In genomic region chr9:114562919-114563751, GRCm38 (mm10) we compare ENCODE assay signal across 8 mouse cellular contexts. TPM values are rescaled to one million over a fixed set of nuclear protein-coding genes. Genes with fewer than 3 reads are reported as not detected.
DNase-seq lines count a peak whose midpoint lies in the region; ATAC-seq and TF ChIP-seq lines count a peak whose summit lies in the region.

No protein-coding gene starts in this region.

- H3K4me3 ChIP-seq in heart, embryonic 13.5 days, result peak overlapping the region; percentile 66
- H3K4me3 ChIP-seq in ES-Bruce4 (ENCODE audit: low read depth, low read length), result peak overlapping the region; percentile 95
- H3K4me3 ChIP-seq in embryonic facial prominence, embryonic 15.5 days (replicated peaks), result peak overlapping the region; percentile 52
- H3K4me3 ChIP-seq in limb, embryonic 10.5 days, result peak overlapping the region; percentile 96
- H3K4me3 ChIP-seq in neural tube, embryonic 13.5 days, result peak overlapping the region; percentile 55

- intact Hi-C loops in heart, postnatal 10 days (cut with DNase I), result no loop called here

- no peak overlapping the region for H3K27ac ChIP-seq in heart, embryonic 13.5 days (replicated peaks)
- peak overlapping the region; percentile 97 for H3K27ac ChIP-seq in ES-Bruce4 (ENCODE audit: insufficient read depth, low read length)
- no peak overlapping the region for H3K27ac ChIP-seq in embryonic facial prominence, embryonic 15.5 days (replicated peaks)
- H3K27ac ChIP-seq in limb, embryonic 10.5 days, result peak overlapping the region; percentile 100
- peak overlapping the region; percentile 57 for H3K27ac ChIP-seq in neural tube, embryonic 13.5 days (replicated peaks)

- no peak for ATAC-seq in heart, embryonic 13.5 days (ENCODE audit: extremely low read depth, insufficient number of reproducible peaks, low FRiP score, low TSS enrichment)
- peak; percentile 34; the same call in 1 of the 2 replicates for ATAC-seq in embryonic facial prominence, embryonic 15.5 days (ENCODE audit: insufficient number of reproducible peaks, low FRiP score, low TSS enrichment, low read depth)
- ATAC-seq in neural tube, embryonic 13.5 days (ENCODE audit: low read depth), result peak; percentile 70

- H3K4me1 ChIP-seq in heart, embryonic 13.5 days, result peaks cover 34% of the 10 kb centered on the region
- no peaks in the 10 kb centered on the region for H3K4me1 ChIP-seq in ES-Bruce4 (ENCODE audit: control insufficient read depth, insufficient read depth, low read length)
- H3K4me1 ChIP-seq in embryonic facial prominence, embryonic 15.5 days, result peaks cover 40% of the 10 kb centered on the region
- peaks cover 46% of the 10 kb centered on the region for H3K4me1 ChIP-seq in limb, embryonic 10.5 days
- peaks cover 49% of the 10 kb centered on the region for H3K4me1 ChIP-seq in neural tube, embryonic 13.5 days (replicated peaks)

- H3K9me3 ChIP-seq in heart, embryonic 13.5 days, result no peaks in the 10 kb centered on the region
- H3K9me3 ChIP-seq in ES-Bruce4 (replicated peaks; ENCODE audit: control insufficient read depth, insufficient read depth, low read length, poor library complexity, severe bottlenecking), result no peaks in the 10 kb centered on the region
- no peaks in the 10 kb centered on the region for H3K9me3 ChIP-seq in embryonic facial prominence, embryonic 15.5 days (replicated peaks)
- no peaks in the 10 kb centered on the region for H3K9me3 ChIP-seq in limb, embryonic 10.5 days (replicated peaks)
- no peaks in the 10 kb centered on the region for H3K9me3 ChIP-seq in neural tube, embryonic 13.5 days

- TF ChIP-seq EP300 in ES-Bruce4 (IDR thresholded peaks at IDR 0.05; ENCODE audit: insufficient read depth, low read depth, low read length), result no peak

- H3K4me2 ChIP-seq in heart, embryonic 13.5 days, result peak overlapping the region; percentile 92
- peak overlapping the region; percentile 91 for H3K4me2 ChIP-seq in embryonic facial prominence, embryonic 15.5 days (replicated peaks)
- peak overlapping the region; percentile 80 for H3K4me2 ChIP-seq in neural tube, embryonic 13.5 days

- H3K27me3 ChIP-seq in heart, embryonic 13.5 days (replicated peaks), result peaks cover 81% of the 10 kb centered on the region
- H3K27me3 ChIP-seq in ES-Bruce4 (ENCODE audit: control insufficient read depth, insufficient read depth, low read length, poor library complexity, severe bottlenecking), result no peaks in the 10 kb centered on the region
- peaks cover 66% of the 10 kb centered on the region for H3K27me3 ChIP-seq in embryonic facial prominence, embryonic 15.5 days
- H3K27me3 ChIP-seq in limb, embryonic 10.5 days (ENCODE audit: low read depth, poor library complexity, severe bottlenecking), result no peaks in the 10 kb centered on the region
- peaks cover 54% of the 10 kb centered on the region for H3K27me3 ChIP-seq in neural tube, embryonic 13.5 days

- TF ChIP-seq CTCF in ES-Bruce4 (IDR thresholded peaks at IDR 0.05; ENCODE audit: low read depth, low read length), result no peak

- under 1% methylated on average over 96 of the region's 122 CpGs for WGBS in heart, embryonic 13.5 days
- whole genome bisulfite sequencing in embryonic facial prominence, embryonic 15.5 days, result under 1% methylated on average over 115 of the region's 122 CpGs
- WGBS in limb, embryonic 10.5 days, result 2% methylated on average over 121 of the region's 122 CpGs
- WGBS in neural tube, embryonic 13.5 days, result under 1% methylated on average over 120 of the region's 122 CpGs

- TF ChIP-seq POLR2A in ES-Bruce4 (IDR thresholded peaks at IDR 0.05; ENCODE audit: insufficient read depth, low read length), result no peak

- no peaks in the 10 kb centered on the region for H3K36me3 ChIP-seq in heart, embryonic 13.5 days
- H3K36me3 ChIP-seq in ES-Bruce4 (ENCODE audit: control insufficient read depth, insufficient read depth, low read length, poor library complexity, severe bottlenecking), result peaks cover 40% of the 10 kb centered on the region
- H3K36me3 ChIP-seq in embryonic facial prominence, embryonic 15.5 days, result no peaks in the 10 kb centered on the region
- H3K36me3 ChIP-seq in limb, embryonic 10.5 days, result no peaks in the 10 kb centered on the region; the same call in 1 of the 2 replicates
- H3K36me3 ChIP-seq in neural tube, embryonic 13.5 days, result no peaks in the 10 kb centered on the region

- no peak for DNase-seq in heart, postnatal 10 days
- no peak for DNase-seq in limb, embryonic 10.5 days (ENCODE audit: low spot score)
- no peak for DNase-seq in frontal cortex, postnatal 14 days (ENCODE audit: low spot score in 2 of 2)
- DNase-seq in spleen, postnatal 10 days (ENCODE audit: low spot score in 2 of 2), result no peak

- peak overlapping the region; percentile 80 for H3K9ac ChIP-seq in heart, embryonic 13.5 days
- peak overlapping the region; percentile 99 for H3K9ac ChIP-seq in ES-Bruce4 (ENCODE audit: low read depth, poor library complexity, severe bottlenecking)
- peak overlapping the region; percentile 34 for H3K9ac ChIP-seq in embryonic facial prominence, embryonic 15.5 days
- peak overlapping the region; percentile 75 for H3K9ac ChIP-seq in neural tube, embryonic 13.5 days

RNA-seq across cellular contexts. Expression of gene Trim71, which starts 1.0 kb away (rescaled TPM):
- 0.17 and 0.20 TPM in 2 replicates for polyA plus RNA-seq in heart, embryonic 13.5 days (2015; fragmentation: Nextera tagmentation; extraction: Ambion mirVana)
- total RNA-seq in heart, postnatal 10 days (2021), result not detected
- 120 and 122 TPM in 2 replicates for polyA plus RNA-seq in ES-Bruce4 (2011; ENCODE audit: insufficient read depth, insufficient read length, low read depth, missing spikeins)
- polyA plus RNA-seq in embryonic facial prominence, embryonic 15.5 days (2015; fragmentation: Nextera tagmentation; extraction: Ambion mirVana), result 0.23 and 0.24 TPM in 2 replicates
- 6.2 and 11.5 TPM in 2 replicates for polyA plus RNA-seq in limb, embryonic 10.5 days (2016; fragmentation: Nextera tagmentation; extraction: Ambion mirVana)
- 0.32 and 0.55 TPM in 2 replicates for polyA plus RNA-seq in neural tube, embryonic 13.5 days (2015; fragmentation: Nextera tagmentation; extraction: Ambion mirVana)

RNA-seq across cellular contexts. Expression of gene C130032M10Rik, which starts 47.6 kb away (rescaled TPM):
- polyA plus RNA-seq in heart, embryonic 13.5 days (2015; fragmentation: Nextera tagmentation; extraction: Ambion mirVana), result 0.89 and 1.0 TPM in 2 replicates
- not detected for total RNA-seq in heart, postnatal 10 days (2021)
- polyA plus RNA-seq in ES-Bruce4 (2011; ENCODE audit: insufficient read depth, insufficient read length, low read depth, missing spikeins), result not detected in 2 replicates
- 3.0 and 3.9 TPM in 2 replicates for polyA plus RNA-seq in embryonic facial prominence, embryonic 15.5 days (2015; fragmentation: Nextera tagmentation; extraction: Ambion mirVana)
- polyA plus RNA-seq in limb, embryonic 10.5 days (2016; fragmentation: Nextera tagmentation; extraction: Ambion mirVana), result 1.5 and 1.6 TPM in 2 replicates
- polyA plus RNA-seq in neural tube, embryonic 13.5 days (2015; fragmentation: Nextera tagmentation; extraction: Ambion mirVana), result 0.44 TPM in 1 of 2 replicates, not detected in the other

RNA-seq across cellular contexts. Expression of gene Ccr4, which starts 58.4 kb away (rescaled TPM):
- not detected in 2 replicates for polyA plus RNA-seq in heart, embryonic 13.5 days (2015; fragmentation: Nextera tagmentation; extraction: Ambion mirVana)
- under 1 TPM in 1 of 2 experiments, not detected in 1; 0.10 TPM for total RNA-seq in heart, postnatal 10 days (2021)
- polyA plus RNA-seq in ES-Bruce4 (2011; ENCODE audit: insufficient read depth, insufficient read length, low read depth, missing spikeins), result 0.57 and 1.4 TPM in 2 replicates
- 5.3 and 7.3 TPM in 2 replicates for polyA plus RNA-seq in embryonic facial prominence, embryonic 15.5 days (2015; fragmentation: Nextera tagmentation; extraction: Ambion mirVana)
- polyA plus RNA-seq in limb, embryonic 10.5 days (2016; fragmentation: Nextera tagmentation; extraction: Ambion mirVana), result 0.06 TPM in 1 of 2 replicates, not detected in the other
- not detected in 2 replicates for polyA plus RNA-seq in neural tube, embryonic 13.5 days (2015; fragmentation: Nextera tagmentation; extraction: Ambion mirVana)

Comparison
In these comparisons a context has a peak if more than half of its experiments do, and no peak if none do; other contexts are left out.
1. H3K27ac ChIP-seq: peak in ES-Bruce4 (single experiment), limb, embryonic 10.5 days (single experiment) and neural tube, embryonic 13.5 days (single experiment); none in heart, embryonic 13.5 days (single experiment) and embryonic facial prominence, embryonic 15.5 days (single experiment).
2. H3K9ac ChIP-seq: peak in every context shown above with its lines; median percentile 99 in ES-Bruce4; 80 in heart, embryonic 13.5 days; 75 in neural tube, embryonic 13.5 days; 34 in embryonic facial prominence, embryonic 15.5 days.
3. Peak in every context shown above with its lines, with median percentiles within 50 percentile points of each other: H3K4me2 ChIP-seq and H3K4me3 ChIP-seq.